Mouse (Mus musculus) c-Kit-negative CD71-positive TER-119-positive erythroid progenitor cells, embryonic 14.5 days (primary cell): Measurements from ENCODE around the gene Pnpla7.
A peak's percentile ranks its signal among the peaks of the same experiment; 100 is the strongest.

Experiments
- DNase-seq: peaks from one replicate; pipeline ENCODE4 v3.0.0-alpha.2; 2013; ENCODE audit warnings: low read depth, low spot score

Gene Pnpla7

DNA sequence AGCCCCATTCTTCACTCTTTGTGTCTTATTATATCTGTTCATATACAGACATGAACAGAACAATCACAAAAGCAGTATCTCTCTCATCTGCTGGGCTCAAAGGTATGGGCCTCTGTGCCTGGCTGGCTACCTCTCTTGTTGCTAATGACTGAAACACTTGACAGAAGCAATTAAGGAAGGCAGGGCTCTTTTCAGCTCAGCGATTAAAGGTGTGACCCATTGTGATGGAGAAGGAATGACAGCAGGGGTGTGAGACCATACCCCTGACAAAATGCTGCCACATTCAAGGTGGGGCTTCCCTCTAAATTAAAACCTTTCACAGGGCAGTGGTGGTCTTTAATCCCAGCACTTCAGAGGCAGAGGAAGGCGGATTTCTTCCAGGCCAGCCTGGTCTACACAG lies 11.9 kb downstream of the Pnpla7 start:
- no peak for DNase-seq

DNA sequence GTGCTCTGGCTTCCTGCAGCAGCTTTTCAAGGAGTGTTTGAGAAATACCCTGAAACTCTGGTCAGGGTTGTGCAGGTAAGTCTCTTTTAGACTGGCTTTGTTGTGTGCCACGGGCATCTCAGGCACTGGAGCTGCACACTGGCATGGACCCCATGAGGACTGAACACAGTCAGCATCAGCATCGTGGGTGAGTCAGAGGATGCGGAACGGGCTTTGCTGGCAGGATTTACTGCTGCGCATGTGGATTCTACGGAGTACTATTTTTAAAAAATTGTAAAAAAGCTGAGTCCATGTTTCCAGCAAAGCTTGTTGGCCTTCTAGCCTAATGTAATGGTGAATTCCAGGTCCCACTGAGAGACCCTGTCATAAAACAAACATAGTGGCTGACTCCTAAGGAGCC lies 19.5 kb downstream of the Pnpla7 start:
- DNase-seq, result no peak

DNA sequence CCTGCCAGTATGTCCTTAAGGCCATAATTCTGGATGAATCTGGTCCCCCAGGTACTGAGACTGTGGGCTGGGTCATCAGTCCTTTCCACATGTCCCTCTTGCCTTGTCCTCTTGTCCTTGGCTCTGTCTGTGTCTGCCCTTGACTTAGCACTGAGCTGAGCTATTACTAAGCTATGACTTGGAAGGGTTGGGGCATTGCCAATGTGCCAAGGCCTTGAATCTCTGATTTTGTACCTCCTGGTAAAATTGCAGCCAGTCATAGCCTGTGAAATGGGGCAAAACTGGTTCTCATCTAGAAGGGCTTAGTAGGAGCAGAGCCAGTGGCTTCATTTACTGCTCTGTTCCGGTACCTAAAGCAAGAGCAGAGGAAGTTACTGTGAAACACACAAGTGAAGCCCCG lies 20.6 kb downstream of the Pnpla7 start:
- DNase-seq, result no peak

DNA sequence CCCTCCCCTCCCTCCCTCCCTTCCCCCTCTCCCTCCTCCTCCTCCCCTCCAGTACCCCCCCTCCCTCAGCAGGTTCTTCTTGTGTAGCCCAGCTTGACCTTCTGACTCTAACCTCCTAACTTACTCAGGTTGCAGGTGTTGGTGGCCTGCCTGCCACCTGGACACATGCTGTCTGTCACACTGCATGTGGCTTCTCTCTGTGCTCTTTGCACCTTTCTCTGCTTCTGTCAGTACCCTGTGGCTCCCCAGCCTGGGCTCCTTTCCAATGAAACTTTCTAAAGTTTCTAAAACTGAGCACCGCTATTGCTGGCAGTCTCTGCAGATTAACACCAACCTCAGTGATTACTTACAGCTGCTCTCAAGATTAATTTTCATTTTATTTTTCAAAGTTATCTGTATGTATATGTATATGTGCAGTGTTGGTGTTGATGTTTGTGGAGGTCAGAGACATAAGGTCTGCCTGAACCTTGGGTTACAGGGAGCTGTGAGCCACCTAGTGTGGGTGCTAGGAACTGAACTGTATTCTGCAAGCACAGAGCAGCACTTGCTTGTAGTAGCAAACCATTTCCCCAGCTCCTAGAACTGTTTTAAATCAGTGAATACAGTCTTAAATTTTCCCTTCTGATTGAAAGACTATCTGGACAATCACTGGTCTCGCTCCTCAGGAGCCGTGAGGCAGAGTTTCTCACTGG lies 24.9 kb downstream of the Pnpla7 start:
- DNase-seq, result no peak

GRCm38 (mm10) chr2:25003946-25004786 lies 28.3 kb downstream of the Pnpla7 start:
- peak; percentile 8 for DNase-seq

GRCm38 (mm10) chr2:25006767-25007166 lies 30.9 kb downstream of the Pnpla7 start:
- DNase-seq, result no peak

DNA sequence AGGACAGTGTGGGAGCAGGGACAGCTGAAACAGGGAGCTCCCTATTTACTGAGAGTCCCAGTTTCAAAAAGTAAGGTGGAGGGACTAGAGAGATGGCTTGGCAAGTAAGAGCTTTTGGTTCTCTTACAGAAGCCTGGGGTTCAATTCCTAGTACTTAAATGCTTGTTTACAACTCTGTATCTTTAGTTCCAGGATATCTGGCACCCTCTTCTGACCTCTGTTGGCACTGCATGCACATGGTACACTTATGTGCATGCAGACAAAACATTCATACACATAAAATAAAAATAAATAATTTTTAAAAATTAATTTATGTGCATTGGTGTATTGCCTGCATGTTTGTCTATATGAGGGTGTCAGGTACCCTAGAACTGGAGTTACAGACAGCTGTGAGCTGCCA lies 32.4 kb downstream of the Pnpla7 start:
- DNase-seq, result peak; percentile 8

DNA sequence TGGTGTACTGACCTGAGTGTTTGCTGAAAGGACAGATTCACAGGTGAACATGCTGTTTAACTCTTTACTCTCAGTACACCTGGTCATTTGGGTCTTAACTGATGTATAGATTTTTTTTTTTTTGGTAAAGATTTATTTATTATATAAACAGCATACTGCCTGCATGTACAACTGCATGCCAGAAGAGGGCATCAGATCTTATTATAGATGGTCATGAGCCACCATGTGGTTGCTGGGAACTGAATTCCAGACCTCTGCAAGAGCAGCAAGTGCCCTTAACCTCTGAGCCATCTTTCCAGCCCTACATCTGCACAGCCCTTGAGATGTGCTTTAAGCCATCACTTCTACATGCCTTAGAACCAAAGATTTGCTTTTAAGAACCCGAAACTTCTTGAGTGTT lies 46.8 kb downstream of the Pnpla7 start:
- no peak for DNase-seq

- no peak for DNase-seq
Measured at GRCm38 (mm10) chr2:25025109-25025508, 49.3 kb downstream of the Pnpla7 start.

GRCm38 (mm10) chr2:25034994-25035393 lies 59.2 kb downstream of the Pnpla7 start:
- no peak for DNase-seq

DNA sequence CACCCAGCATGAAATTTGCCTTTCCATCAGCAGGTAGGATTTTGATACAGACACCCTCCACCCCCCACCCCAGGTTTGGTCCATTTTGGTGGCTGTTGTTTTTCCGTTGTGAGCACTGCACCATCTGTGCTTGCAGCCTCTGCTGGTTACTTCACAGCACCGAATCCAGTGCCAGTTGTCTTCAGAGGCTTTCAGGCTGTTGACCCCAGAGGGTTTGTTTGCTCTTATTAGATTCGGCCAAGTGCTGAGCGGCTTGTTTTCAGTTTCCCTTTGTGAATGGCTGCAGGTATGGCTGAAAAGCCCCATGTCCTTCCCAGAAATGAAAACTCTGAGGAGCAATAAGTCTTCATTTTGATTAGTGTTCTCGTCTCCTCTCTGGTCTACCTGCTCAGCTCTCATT lies 64.3 kb downstream of the Pnpla7 start:
- DNase-seq, result no peak

DNA sequence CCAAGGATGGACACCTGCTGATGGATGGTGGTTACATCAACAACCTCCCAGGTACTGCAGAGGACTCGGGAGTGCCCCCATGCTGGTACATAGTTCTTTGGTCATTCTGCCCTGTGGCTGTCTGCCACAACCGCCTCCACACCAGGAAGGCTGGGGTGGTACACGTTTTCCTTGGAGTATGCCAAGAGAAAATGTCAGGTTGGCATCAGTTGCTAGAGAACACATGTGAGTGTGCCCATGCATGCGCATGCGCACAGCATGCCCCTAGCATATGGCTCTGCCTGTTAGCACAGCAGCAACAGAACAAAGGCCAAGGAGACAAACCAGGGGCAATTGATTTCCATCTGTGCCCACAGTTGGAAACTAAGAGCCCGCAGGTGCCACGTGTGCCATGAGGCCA lies 75.1 kb downstream of the Pnpla7 start:
- DNase-seq, result no peak

- DNase-seq, result no peak
Measured at GRCm38 (mm10) chr2:25051450-25051849, 75.6 kb downstream of the Pnpla7 start.

GRCm38 (mm10) chr2:25053101-25053500 lies 77.3 kb downstream of the Pnpla7 start:
- no peak for DNase-seq

GRCm38 (mm10) chr2:25054221-25055067 lies 78.6 kb downstream of the Pnpla7 start, which contains the start of gene Nsmf:
TSS of gene Nsmf (plus strand) at chr2:25054355.
- DNase-seq, result peak; percentile 61

- no peak for DNase-seq
Measured at GRCm38 (mm10) chr2:25055068-25055405, 79.2 kb downstream of the Pnpla7 start.

GRCm38 (mm10) chr2:25055409-25056155 lies 79.7 kb downstream of the Pnpla7 start:
- DNase-seq, result no peak

DNA sequence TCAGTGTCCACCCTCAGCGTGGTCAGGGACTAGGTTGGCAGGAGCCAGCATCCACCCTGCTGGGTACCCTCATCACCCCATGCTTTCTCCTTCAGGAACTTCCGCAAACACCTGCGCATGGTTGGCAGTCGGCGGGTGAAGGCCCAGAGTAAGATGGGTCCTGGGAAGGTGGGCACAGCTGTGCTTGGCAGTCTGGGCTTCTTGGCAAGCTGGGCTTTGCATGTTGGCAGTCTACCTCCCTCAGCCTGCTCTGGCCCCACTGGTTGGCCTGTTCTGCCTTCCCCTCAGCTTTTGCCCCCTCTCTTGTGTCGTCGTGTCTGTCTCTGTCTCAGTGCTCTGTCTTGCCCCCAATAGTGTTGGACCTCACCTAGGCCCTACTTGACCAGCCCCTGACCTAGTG lies 83.1 kb downstream of the Pnpla7 start:
- no peak for DNase-seq

GRCm38 (mm10) chr2:25063523-25063922 lies 87.7 kb downstream of the Pnpla7 start:
- no peak for DNase-seq

GRCm38 (mm10) chr2:25064285-25064684 lies 88.5 kb downstream of the Pnpla7 start:
- no peak for DNase-seq

DNA sequence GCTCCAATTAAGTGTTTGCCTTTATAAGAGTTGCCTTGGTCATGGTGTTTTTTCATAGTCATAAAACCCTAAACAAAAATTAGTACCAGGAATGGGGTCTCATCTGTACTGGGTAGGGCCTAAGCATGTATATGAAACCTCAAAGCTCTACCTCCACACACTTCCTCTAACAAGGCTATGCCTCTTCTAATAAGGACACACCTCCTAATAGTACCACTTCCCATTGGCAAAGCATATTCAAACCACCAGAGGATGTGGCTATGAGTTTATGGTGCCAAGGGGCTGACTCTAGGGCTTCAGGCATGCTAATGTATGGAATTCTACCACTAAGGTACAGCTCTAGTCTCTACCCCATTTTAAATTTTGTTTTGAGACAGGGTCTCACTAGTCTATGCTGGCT lies 89.7 kb downstream of the Pnpla7 start:
- DNase-seq, result no peak

GRCm38 (mm10) chr2:25066552-25066951 lies 90.7 kb downstream of the Pnpla7 start:
- DNase-seq, result no peak
